Comparison of ENCODE assay signal across 14 mouse cellular contexts in genomic region chr4:140380733-140381132, GRCm38 (mm10).
DNase-seq lines count a peak whose midpoint lies in the region; ATAC-seq and TF ChIP-seq lines count a peak whose summit lies in the region.
"Had no signal": no experiment of that assay in that cellular context is flagged by ENCODE, and none has a peak within 500 bp of the region (broad histone marks: within the 10 kb centered on the region; RNA-seq: fewer than 3 reads in every experiment).

No protein-coding gene starts in this region.

- H3K4me1 ChIP-seq in cerebellum, adult 2 months (ENCODE audit: control insufficient read depth, insufficient read depth, low read length) = peaks cover 18% of the 10 kb centered on the region
- H3K4me1 ChIP-seq in midbrain, embryonic 13.5 days (replicated peaks) = peaks cover 19% of the 10 kb centered on the region
- H3K4me1 ChIP-seq in kidney, embryonic 16.5 days (ENCODE audit: insufficient read depth, low read length) = 0 out of 2 replicates have a peak, but pooled peaks cover 3% of the 10 kb centered on the region
- H3K4me1 ChIP-seq: heart, embryonic 13.5 days; intestine, embryonic 15.5 days; liver, embryonic 15.5 days had no signal

- no peak for TF ChIP-seq CTCF in cerebellum, adult 2 months (IDR thresholded peaks at IDR 0.05; ENCODE audit: borderline replicate concordance, insufficient read depth, low read depth, low read length)

- no peak for TF ChIP-seq POLR2A in cerebellum, adult 2 months (IDR thresholded peaks at IDR 0.05; ENCODE audit: borderline replicate concordance, insufficient read depth, low read length)

- H3K4me3 ChIP-seq in cerebellum, adult 2 months (replicated peaks; ENCODE audit: insufficient read depth, low read depth, low read length) = no peak overlapping the region
- no peak overlapping the region for H3K4me3 ChIP-seq in midbrain, embryonic 13.5 days (replicated peaks)
- H3K4me3 ChIP-seq in kidney, embryonic 16.5 days (ENCODE audit: low read length) = no peak overlapping the region
- H3K4me3 ChIP-seq: heart, embryonic 13.5 days; intestine, embryonic 15.5 days; liver, embryonic 15.5 days had no signal

- H3K36me3 ChIP-seq in midbrain, embryonic 13.5 days = no peaks in the 10 kb centered on the region
- no peaks in the 10 kb centered on the region for H3K36me3 ChIP-seq in kidney, embryonic 16.5 days (ENCODE audit: insufficient read depth, low read length)
- H3K36me3 ChIP-seq: heart, embryonic 13.5 days; intestine, embryonic 15.5 days; liver, embryonic 15.5 days had no signal

- H3K27me3 ChIP-seq in cerebellum, adult 2 months (ENCODE audit: control insufficient read depth, insufficient read depth, low read length) = no peaks in the 10 kb centered on the region
- H3K27me3 ChIP-seq in midbrain, embryonic 13.5 days = peaks cover 11% of the 10 kb centered on the region
- peaks cover 16% of the 10 kb centered on the region; the same call in 1 of the 2 replicates for H3K27me3 ChIP-seq in kidney, embryonic 16.5 days (ENCODE audit: insufficient read depth, low read length)
- H3K27me3 ChIP-seq: liver, embryonic 15.5 days had no signal

- 10% methylated on average over 13 of the region's 13 CpGs for WGBS in cerebellum, adult 2 months
- 4% methylated on average over 13 of the region's 13 CpGs for WGBS in midbrain, embryonic 13.5 days
- WGBS in kidney, embryonic 16.5 days = 14% methylated on average over 13 of the region's 13 CpGs

- peak; percentile 83 for ATAC-seq in midbrain, embryonic 13.5 days
- ATAC-seq in kidney, embryonic 16.5 days (ENCODE audit: low FRiP score, low TSS enrichment) = no peak
- ATAC-seq: intestine, embryonic 15.5 days had no signal

- no peak overlapping the region for H3K27ac ChIP-seq in cerebellum, adult 2 months (ENCODE audit: insufficient read depth, low read length)
- peak overlapping the region; percentile 33 for H3K27ac ChIP-seq in midbrain, embryonic 13.5 days
- no peak overlapping the region for H3K27ac ChIP-seq in kidney, embryonic 16.5 days (ENCODE audit: low read length)
- H3K27ac ChIP-seq: heart, embryonic 13.5 days; intestine, embryonic 15.5 days; liver, embryonic 15.5 days; macrophage had no signal

- H3K4me2 ChIP-seq in midbrain, embryonic 13.5 days (replicated peaks) = peak overlapping the region; percentile 16
- no peak overlapping the region for H3K4me2 ChIP-seq in kidney, embryonic 16.5 days (replicated peaks; ENCODE audit: low read depth, low read length)
- H3K4me2 ChIP-seq: heart, embryonic 13.5 days; intestine, embryonic 15.5 days; liver, embryonic 15.5 days had no signal

- H3K9me3 ChIP-seq in midbrain, embryonic 13.5 days = no peaks in the 10 kb centered on the region; the same call in 1 of the 2 replicates
- no peaks in the 10 kb centered on the region for H3K9me3 ChIP-seq in kidney, embryonic 16.5 days (ENCODE audit: low read length)
- H3K9me3 ChIP-seq: intestine, embryonic 15.5 days had no signal

- H3K9ac ChIP-seq in midbrain, embryonic 13.5 days (replicated peaks) = 0 out of 2 replicates have a peak overlapping the region, but pooled peaks have one; percentile 16
- no peak overlapping the region for H3K9ac ChIP-seq in kidney, embryonic 16.5 days (replicated peaks; ENCODE audit: low read length)
- H3K9ac ChIP-seq: heart, embryonic 13.5 days; intestine, embryonic 15.5 days; liver, embryonic 15.5 days had no signal

- peak; percentile 45 to 46 for DNase-seq in cerebellum, adult 2 months
- DNase-seq in cerebellum, adult 11 months = no peak
- DNase-seq in right cerebral cortex, adult 2 months (ENCODE audit: low spot score in 2 of 2) = peak; percentile 14 to 25
- no peak for DNase-seq in right cerebral cortex, postnatal 25 days
- DNase-seq in gastrocnemius, adult 18-20 months (ENCODE audit: low spot score) = no peak
- no peak for DNase-seq in adrenal gland, adult 8-10 months
- DNase-seq: gastrocnemius, postnatal 14 days; thymus, postnatal 4 days had no signal

Comparison
In these comparisons a context has a peak if more than half of its experiments do, and no peak if none do; other contexts are left out.
1. DNase-seq: peak in cerebellum, adult 2 months (2 of 2) and right cerebral cortex, adult 2 months (2 of 2); none in cerebellum, adult 11 months (single experiment), right cerebral cortex, postnatal 25 days (single experiment), gastrocnemius, adult 18-20 months (single experiment) and adrenal gland, adult 8-10 months (single experiment).